Mouse (Mus musculus) kidney, postnatal 0 days (tissue): ENCODE measurements around the gene Dhcr24. TPM values are rescaled to one million over a fixed set of nuclear protein-coding genes. Genes with fewer than 3 reads are reported as not detected.
A peak's percentile ranks its signal among the peaks of the same experiment; 100 is the strongest.

Experiments
- ATAC-seq: fragments of 200-750 bp; cut with Nextera tagmentation; replicated peaks from 2 replicates; pipeline ENCODE4 v1.8.0; 2017; ENCODE audit warnings: low read depth, moderate number of reproducible peaks, moderate TSS enrichment, moderate library complexity; ENCODE audit not compliant: low FRiP score
- DNase-seq: peaks from one replicate; pipeline ENCODE4 v3.0.0-alpha.2; 2016; ENCODE audit warnings: low spot score
- H3K27ac ChIP-seq: fragments of 300-500 bp; sonication (generic); 2 replicates; pipeline ENCODE4 v1.5.1; 2014; ENCODE audit warnings: mild to moderate bottlenecking
- H3K27me3 ChIP-seq: fragments of 300-500 bp; sonication (generic); 2 replicates; pipeline ENCODE4 v1.6.1; 2014; ENCODE audit warnings: low read length, mixed read lengths; ENCODE audit not compliant: insufficient read depth
- H3K36me3 ChIP-seq: fragments of 300-500 bp; sonication (generic); 2 replicates; pipeline ENCODE4 v1.6.1; 2014; ENCODE audit warnings: low read length, mixed read lengths; ENCODE audit not compliant: insufficient read depth
- H3K4me1 ChIP-seq: fragments of 300-500 bp; sonication (generic); replicated peaks from 2 replicates; pipeline ENCODE4 v1.6.1; 2014; ENCODE audit warnings: antibody characterized with exemption, low read length, mixed read lengths; ENCODE audit not compliant: insufficient read depth
- H3K4me2 ChIP-seq: fragments of 300-500 bp; sonication (generic); 2 replicates; pipeline ENCODE4 v1.6.1; 2014; ENCODE audit warnings: mild to moderate bottlenecking, low read length, moderate library complexity, mixed read lengths
- H3K4me3 ChIP-seq: fragments of 300-500 bp; sonication (generic); replicated peaks from 2 replicates; pipeline ENCODE4 v1.5.1; 2014; ENCODE audit warnings: low read depth, low read length
- H3K9ac ChIP-seq: fragments of 300-500 bp; sonication (generic); 2 replicates; pipeline ENCODE4 v1.6.1; 2014; ENCODE audit warnings: low read depth, low read length
- H3K9me3 ChIP-seq: fragments of 300-500 bp; sonication (generic); replicated peaks from 2 replicates; pipeline ENCODE4 v1.6.1; 2016; ENCODE audit warnings: low read length, inconsistent platforms, mixed read lengths
- CTCF ChIP-seq: IDR thresholded peaks from 2 replicates; pipeline ENCODE4 v1.5.1; 2016; ENCODE audit warnings: antibody characterized with exemption, low read depth, mild to moderate bottlenecking, moderate library complexity
- WGBS: fragments of 180-500 bp; shearing (Covaris S2); extraction: QIAGEN DNeasy Blood & Tissue Kit; methylation state at CpG from one replicate; pipeline ENCODE4 v1.1.7; 2014; 5-methylcytosine and 5-hydroxymethylcytosine counted together
- polyA plus RNA-seq: library from polyadenylated mRNA; unstranded; fragments of >200 nt; fragmentation: Nextera tagmentation; extraction: Ambion mirVana; gene quantifications from 2 replicates; pipeline ENCODE4 v1.2.1, GENCODE M21; 2015

Dhcr24 gene
- polyA plus RNA-seq, 1 experiment from 2014 or later, result 6.5 TPM

GRCm38 (mm10) chr4:106529375-106530112 is 31.3 kb upstream of the Dhcr24 start:
- Histone ChIP-seq H3K4me2 (peak overlapping the region; percentile 23), H3K27ac (no peak overlapping the region), H3K36me3 (no peaks in the 10 kb centered on the region), H3K4me1 (no peaks in the 10 kb centered on the region), H3K9ac (no peak overlapping the region), H3K9me3 (no peaks in the 10 kb centered on the region), H3K27me3 (no peaks in the 10 kb centered on the region), H3K4me3 (no peak overlapping the region)
- TF ChIP-seq CTCF, result peak; percentile 100
- DNase-seq (peak; percentile 97), ATAC-seq (peak; percentile 84)
- WGBS, result 14% methylated on average over 17 of the region's 17 CpGs

GRCm38 (mm10) chr4:106530113-106530482 is 30.7 kb upstream of the Dhcr24 start:
- no peak overlapping the region for H3K4me2 ChIP-seq
- TF ChIP-seq CTCF, result no peak
- 71% methylated on average over 9 of the region's 9 CpGs for WGBS
- H3K36me3 ChIP-seq, result no peaks in the 10 kb centered on the region
- no peaks in the 10 kb centered on the region for H3K9me3 ChIP-seq
- no peaks in the 10 kb centered on the region for H3K4me1 ChIP-seq
- no peak overlapping the region for H3K9ac ChIP-seq
- H3K27ac ChIP-seq, result no peak overlapping the region
- ATAC-seq, result peak; percentile 13; the same call in 1 of the 2 replicates
- no peak overlapping the region for H3K4me3 ChIP-seq
- DNase-seq, result no peak
- no peaks in the 10 kb centered on the region for H3K27me3 ChIP-seq

DNA sequence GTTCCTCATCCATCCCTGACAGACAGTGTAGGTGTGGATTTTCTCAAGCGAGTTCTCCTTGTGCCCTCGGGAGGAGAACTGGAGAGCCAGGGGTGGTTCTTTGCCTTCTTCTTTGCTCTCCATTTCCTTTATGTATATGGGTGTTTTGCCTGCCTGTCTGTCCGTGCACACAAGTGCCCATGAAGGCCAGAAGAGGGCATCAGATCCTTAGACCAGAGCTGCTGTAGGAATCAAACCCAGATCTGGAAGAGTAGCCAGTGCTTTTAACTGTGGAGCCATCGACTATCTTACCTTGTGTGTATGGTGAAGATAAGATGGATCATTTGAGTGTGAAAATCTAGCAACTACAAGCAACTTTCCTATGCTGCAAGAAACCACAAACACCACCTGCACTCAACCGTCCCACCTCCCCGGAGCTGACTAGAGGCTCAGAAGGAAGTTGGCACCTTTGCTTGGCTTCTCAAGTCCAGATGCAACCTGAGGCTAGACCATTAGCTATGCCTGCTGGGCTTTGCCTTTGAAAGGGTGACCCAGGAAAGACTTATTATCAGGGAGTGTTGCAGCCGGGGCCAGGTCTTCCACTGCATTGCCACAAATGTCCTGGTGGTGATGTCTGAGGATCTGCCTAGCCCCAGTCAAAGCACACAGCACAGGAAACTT is 27.3 kb upstream of the Dhcr24 start:
- no peaks in the 10 kb centered on the region for H3K27me3 ChIP-seq
- no peaks in the 10 kb centered on the region for H3K36me3 ChIP-seq
- H3K27ac ChIP-seq, result no peak overlapping the region
- WGBS, result 41% methylated on average over 7 of the region's 7 CpGs
- no peaks in the 10 kb centered on the region for H3K4me1 ChIP-seq
- no peak for ATAC-seq
- no peaks in the 10 kb centered on the region for H3K9me3 ChIP-seq
- peak; percentile 15 for DNase-seq
- no peak overlapping the region for H3K4me2 ChIP-seq
- H3K4me3 ChIP-seq, result no peak overlapping the region
- peak; percentile 65 for TF ChIP-seq CTCF
- no peak overlapping the region for H3K9ac ChIP-seq

DNA sequence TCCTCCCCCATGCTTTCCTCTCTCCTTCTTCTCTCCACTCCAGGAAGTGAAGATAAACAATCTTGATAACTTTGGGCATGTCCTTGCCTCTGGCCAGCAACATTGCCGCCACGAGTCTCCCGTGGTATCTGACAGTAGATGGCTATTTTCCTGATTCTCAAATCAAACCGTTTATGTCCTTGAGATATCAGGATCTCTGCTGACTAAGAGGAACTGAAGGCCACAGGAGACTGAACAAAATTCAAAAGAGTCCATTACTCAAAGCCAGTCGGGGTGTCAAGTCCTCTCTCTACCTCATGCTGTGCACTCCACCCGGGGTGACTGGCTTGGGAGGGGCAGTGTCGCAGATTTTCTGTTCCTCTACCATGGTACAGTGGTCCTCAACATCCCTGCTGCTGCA is 26.6 kb upstream of the Dhcr24 start:
- ATAC-seq (no peak), DNase-seq (no peak)
- no peak overlapping the region for H3K4me3 ChIP-seq
- 53% methylated on average over 7 of the region's 7 CpGs for WGBS
- TF ChIP-seq CTCF, result no peak
- no peaks in the 10 kb centered on the region for H3K36me3 ChIP-seq
- no peak overlapping the region for H3K9ac ChIP-seq
- no peaks in the 10 kb centered on the region for H3K4me1 ChIP-seq
- no peak overlapping the region for H3K4me2 ChIP-seq
- no peak overlapping the region for H3K27ac ChIP-seq
- H3K9me3 ChIP-seq, result no peaks in the 10 kb centered on the region
- H3K27me3 ChIP-seq, result no peaks in the 10 kb centered on the region

DNA sequence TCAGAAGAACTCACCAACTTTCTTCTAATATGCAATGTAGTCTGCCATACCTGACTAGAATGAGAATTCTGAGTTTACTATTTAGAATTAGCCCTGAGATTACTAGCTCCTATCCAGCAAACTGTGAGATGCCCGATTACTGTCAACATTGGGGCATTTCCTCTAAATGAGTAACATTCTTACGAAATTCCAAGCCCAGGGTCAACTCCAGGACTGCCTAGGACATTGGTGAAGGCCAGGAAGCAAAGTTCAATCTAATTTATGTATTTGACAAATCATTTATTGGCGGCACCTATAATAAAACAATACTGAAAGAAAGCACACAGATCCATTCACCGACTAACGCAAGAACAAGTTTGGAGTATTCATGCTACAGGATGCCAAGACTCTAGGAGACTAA is 21.1 kb upstream of the Dhcr24 start:
- no peaks in the 10 kb centered on the region for H3K9me3 ChIP-seq
- no peak for TF ChIP-seq CTCF
- ATAC-seq (no peak), DNase-seq (no peak)
- 90% methylated on average over 5 of the region's 5 CpGs for WGBS
- H3K4me2 ChIP-seq, result no peak overlapping the region
- H3K36me3 ChIP-seq, result no peaks in the 10 kb centered on the region
- no peaks in the 10 kb centered on the region for H3K4me1 ChIP-seq
- H3K27ac ChIP-seq, result no peak overlapping the region
- H3K9ac ChIP-seq, result no peak overlapping the region
- H3K4me3 ChIP-seq, result no peak overlapping the region
- H3K27me3 ChIP-seq, result no peaks in the 10 kb centered on the region

DNA sequence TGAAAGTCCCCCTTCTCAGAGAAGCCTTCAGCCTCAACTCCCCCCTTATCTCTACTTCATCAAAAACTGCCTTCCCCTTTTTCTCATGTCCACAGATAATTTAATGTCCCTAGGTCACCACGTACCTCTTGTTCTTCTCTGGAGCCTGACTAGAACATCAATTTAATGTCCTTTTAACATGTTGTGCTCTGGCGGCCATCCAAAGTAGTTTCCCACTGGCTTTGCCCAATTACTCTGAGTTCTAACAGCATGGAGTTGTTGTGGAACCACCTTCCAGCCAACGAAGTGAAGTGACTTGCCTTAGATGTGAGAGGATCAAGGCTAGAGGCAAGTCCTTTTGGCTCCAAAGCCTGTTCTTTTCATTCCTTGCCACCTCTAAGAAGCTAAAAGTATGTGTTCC is 19.3 kb upstream of the Dhcr24 start:
- H3K4me3 ChIP-seq, result no peak overlapping the region
- no peaks in the 10 kb centered on the region for H3K9me3 ChIP-seq
- no peak for TF ChIP-seq CTCF
- ATAC-seq (no peak), DNase-seq (no peak)
- WGBS, result 26% methylated on average over 3 of the region's 3 CpGs
- no peak overlapping the region for H3K9ac ChIP-seq
- no peak overlapping the region for H3K4me2 ChIP-seq
- H3K27me3 ChIP-seq, result no peaks in the 10 kb centered on the region
- no peaks in the 10 kb centered on the region for H3K4me1 ChIP-seq
- H3K27ac ChIP-seq, result no peak overlapping the region
- H3K36me3 ChIP-seq, result no peaks in the 10 kb centered on the region
